Mouse (Mus musculus): Measurements from ENCODE around the gene Rab42. TPM values are rescaled to one million over a fixed set of nuclear protein-coding genes. Genes with fewer than 3 reads are reported as not detected.
"Not testable (repeated sequence)": the region's sequence is repeated elsewhere in the genome, so short reads cannot be mapped to it uniquely, and the experiment has no call there.

Rab42 gene
- polyA plus RNA-seq, 1 experiment from 2014 or later = 0.73 TPM

- Histone ChIP-seq H3K4me2 (ENCODE audit: low read depth, low read length) (no peak overlapping the region), H3K9me3 (ENCODE audit: low read length) (peaks cover 4% of the 10 kb centered on the region; the same call in 1 of the 2 replicates), H3K27me3 (ENCODE audit: insufficient read depth, low read length) (no peaks in the 10 kb centered on the region), H3K36me3 (replicated peaks; ENCODE audit: insufficient read depth, low read length) (peaks cover 22% of the 10 kb centered on the region), H3K4me3 (ENCODE audit: low read depth, low read length) (no peak overlapping the region), H3K9ac (replicated peaks) (no peak overlapping the region), H3K4me1 (ENCODE audit: insufficient read depth) (no peaks in the 10 kb centered on the region), H3K27ac (ENCODE audit: low read depth) (no peak overlapping the region)
- 88% methylated on average over 12 of the region's 12 CpGs for WGBS (ENCODE audit: insufficient replicate concordance)
- ATAC-seq (no peak), DNase-seq (no peak)
- TF ChIP-seq CTCF (IDR thresholded peaks at IDR 0.05; ENCODE audit: low read depth) (peak; percentile 43), EP300 (IDR thresholded peaks at IDR 0.05; ENCODE audit: low read depth) (no peak)
Measured at GRCm38 (mm10) chr4:132291624-132292335, 11.4 kb downstream of the Rab42 start.

- TF ChIP-seq CTCF (IDR thresholded peaks at IDR 0.05; ENCODE audit: low read depth) (no peak), EP300 (IDR thresholded peaks at IDR 0.05; ENCODE audit: low read depth) (no peak)
- H3K36me3 ChIP-seq (replicated peaks; ENCODE audit: insufficient read depth, low read length) = peaks cover 22% of the 10 kb centered on the region
Measured at GRCm38 (mm10) chr4:132291056-132291455, 12.1 kb downstream of the Rab42 start.

GRCm38 (mm10) chr4:132288840-132289239 lies 14.3 kb downstream of the Rab42 start:
- not testable (repeated sequence) for ATAC-seq; H3K4me3 ChIP-seq (ENCODE audit: low read depth, low read length); DNase-seq; H3K9me3 ChIP-seq (ENCODE audit: low read length); H3K4me2 ChIP-seq (ENCODE audit: low read depth, low read length); H3K4me1 ChIP-seq (ENCODE audit: insufficient read depth); H3K27ac ChIP-seq (ENCODE audit: low read depth); H3K27me3 ChIP-seq (ENCODE audit: insufficient read depth, low read length); H3K9ac ChIP-seq (replicated peaks)
- peaks cover 37% of the 10 kb centered on the region for H3K36me3 ChIP-seq (replicated peaks; ENCODE audit: insufficient read depth, low read length)
- 93% methylated on average over 3 of the region's 5 CpGs for WGBS (ENCODE audit: insufficient replicate concordance)

More at GRCm38 (mm10) chr4:132291056-132291455, 12.1 kb downstream of the Rab42 start:
- no peak for ATAC-seq
- WGBS (ENCODE audit: insufficient replicate concordance) = 93% methylated on average over 4 of the region's 4 CpGs
- Histone ChIP-seq H3K27ac (ENCODE audit: low read depth) (no peak overlapping the region), H3K9me3 (ENCODE audit: low read length) (peaks cover 4% of the 10 kb centered on the region; the same call in 1 of the 2 replicates), H3K4me3 (ENCODE audit: low read depth, low read length) (no peak overlapping the region), H3K4me1 (ENCODE audit: insufficient read depth) (no peaks in the 10 kb centered on the region), H3K9ac (replicated peaks) (no peak overlapping the region), H3K4me2 (ENCODE audit: low read depth, low read length) (no peak overlapping the region), H3K27me3 (ENCODE audit: insufficient read depth, low read length) (no peaks in the 10 kb centered on the region)
- no peak for DNase-seq

GRCm38 (mm10) chr4:132275949-132276348 lies 27.2 kb downstream of the Rab42 start:
- no peak overlapping the region; the same call in 1 of the 2 replicates for H3K9ac ChIP-seq (replicated peaks)
- 59% methylated on average over 3 of the region's 3 CpGs for WGBS (ENCODE audit: insufficient replicate concordance)
- TF ChIP-seq EP300 (IDR thresholded peaks at IDR 0.05; ENCODE audit: low read depth) = no peak
- TF ChIP-seq CTCF (IDR thresholded peaks at IDR 0.05; ENCODE audit: low read depth) = no peak
- no peak overlapping the region for H3K27ac ChIP-seq (ENCODE audit: low read depth)
- H3K36me3 ChIP-seq (replicated peaks; ENCODE audit: insufficient read depth, low read length) = peaks cover 4% of the 10 kb centered on the region
- ATAC-seq = no peak
- H3K4me3 ChIP-seq (ENCODE audit: low read depth, low read length) = 0 out of 2 replicates have a peak overlapping the region, but pooled peaks have one; percentile 14
- H3K4me2 ChIP-seq (ENCODE audit: low read depth, low read length) = peak overlapping the region; percentile 78
- peaks cover 18% of the 10 kb centered on the region for H3K4me1 ChIP-seq (ENCODE audit: insufficient read depth)
- H3K27me3 ChIP-seq (ENCODE audit: insufficient read depth, low read length) = no peaks in the 10 kb centered on the region
- H3K9me3 ChIP-seq (ENCODE audit: low read length) = no peaks in the 10 kb centered on the region
- DNase-seq = no peak

- peaks cover 18% of the 10 kb centered on the region for H3K4me1 ChIP-seq (ENCODE audit: insufficient read depth)
- H3K9me3 ChIP-seq (ENCODE audit: low read length) = no peaks in the 10 kb centered on the region
- H3K27me3 ChIP-seq (ENCODE audit: insufficient read depth, low read length) = no peaks in the 10 kb centered on the region
- DNase-seq (peak; percentile 96), ATAC-seq (peak; percentile 86)
- no peaks in the 10 kb centered on the region for H3K36me3 ChIP-seq (replicated peaks; ENCODE audit: insufficient read depth, low read length)
- H3K4me2 ChIP-seq (ENCODE audit: low read depth, low read length) = peak within 1 kb of the TSS; percentile 78
- H3K27ac ChIP-seq (ENCODE audit: low read depth) = peak within 1 kb of the TSS; percentile 96
- TF ChIP-seq CTCF (IDR thresholded peaks at IDR 0.05; ENCODE audit: low read depth) = no peak
- TF ChIP-seq EP300 (IDR thresholded peaks at IDR 0.05; ENCODE audit: low read depth) = no peak; the same call in 1 of the 2 replicates
- WGBS (ENCODE audit: insufficient replicate concordance) = under 1% methylated on average over 48 of the region's 48 CpGs
- H3K9ac ChIP-seq (replicated peaks) = peak within 1 kb of the TSS; percentile 91
- H3K4me3 ChIP-seq (ENCODE audit: low read depth, low read length) = peak within 1 kb of the TSS; percentile 79
Measured at GRCm38 (mm10) chr4:132274156-132274862, 28.9 kb downstream of the Rab42 start, which contains the start of gene Taf12. TSS of gene Taf12 (plus strand) at chr4:132274375.

GRCm38 (mm10) chr4:132273166-132273565 lies 30.0 kb downstream of the Rab42 start:
- Histone ChIP-seq H3K4me3 (ENCODE audit: low read depth, low read length) (peak overlapping the region; percentile 79; the same call in 1 of the 2 replicates), H3K4me1 (ENCODE audit: insufficient read depth) (peaks cover 21% of the 10 kb centered on the region), H3K36me3 (replicated peaks; ENCODE audit: insufficient read depth, low read length) (no peaks in the 10 kb centered on the region), H3K27ac (ENCODE audit: low read depth) (no peak overlapping the region), H3K9ac (replicated peaks) (peak overlapping the region; percentile 91; the same call in 1 of the 2 replicates), H3K4me2 (ENCODE audit: low read depth, low read length) (peak overlapping the region; percentile 78), H3K27me3 (ENCODE audit: insufficient read depth, low read length) (no peaks in the 10 kb centered on the region), H3K9me3 (ENCODE audit: low read length) (no peaks in the 10 kb centered on the region)
- TF ChIP-seq EP300 (IDR thresholded peaks at IDR 0.05; ENCODE audit: low read depth) (no peak), CTCF (IDR thresholded peaks at IDR 0.05; ENCODE audit: low read depth) (no peak)
- 36% methylated on average over 2 of the region's 2 CpGs for WGBS (ENCODE audit: insufficient replicate concordance)
- ATAC-seq = no peak
- no peak for DNase-seq
